Mouse (Mus musculus): ENCODE results near the gene Tada2b.

Gene Tada2b

DNA sequence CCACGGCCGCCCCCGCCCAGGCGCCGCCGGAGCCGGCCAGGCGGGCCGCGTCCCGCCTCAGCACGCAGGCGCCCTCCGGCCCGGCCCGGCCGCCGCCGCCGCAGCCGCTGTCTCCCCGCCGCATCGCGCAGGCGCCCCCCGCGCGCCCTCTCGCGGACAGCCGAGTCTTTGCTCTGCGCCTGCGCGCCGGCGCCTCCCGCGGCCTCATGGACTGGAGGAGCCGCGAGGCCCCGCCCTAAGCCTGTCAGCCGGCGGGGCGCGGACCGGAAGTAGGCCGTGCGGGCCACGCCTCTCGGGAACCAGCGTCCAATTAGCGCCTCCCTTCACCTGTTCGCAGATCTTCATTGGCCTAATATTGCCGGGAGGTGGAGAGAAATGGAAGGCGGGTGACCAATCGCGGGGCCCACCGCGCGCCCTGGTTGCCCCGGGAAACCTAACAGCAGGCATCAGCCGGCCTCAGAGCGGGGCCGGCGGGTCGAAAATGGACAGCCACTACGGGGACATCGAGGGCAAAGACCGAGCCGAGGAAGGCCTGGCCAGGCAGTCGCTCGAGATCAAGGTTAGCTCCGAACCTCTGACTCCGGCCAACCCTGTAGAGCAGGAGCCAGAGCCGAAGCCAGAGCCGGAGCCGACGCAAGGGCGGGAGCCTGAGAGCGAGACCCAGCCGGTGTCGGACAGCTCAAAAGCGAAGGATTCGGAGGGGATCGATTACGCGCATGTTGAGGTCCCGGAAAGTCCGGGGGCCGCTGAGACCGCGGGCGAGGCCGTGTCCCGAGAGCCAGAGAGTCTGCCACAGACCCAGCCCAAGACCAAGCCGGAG, at the start of gene Tada2b, which contains the start of gene Ccdc96:
TSS of gene Tada2b (minus strand) at position 115 of the 820 bp plus-strand sequence.
TSS of gene Ccdc96 (plus strand) at position 418 of the 820 bp plus-strand sequence.
- DNase-seq (ENCODE audit: low read depth): peak; percentile 97

DNA sequence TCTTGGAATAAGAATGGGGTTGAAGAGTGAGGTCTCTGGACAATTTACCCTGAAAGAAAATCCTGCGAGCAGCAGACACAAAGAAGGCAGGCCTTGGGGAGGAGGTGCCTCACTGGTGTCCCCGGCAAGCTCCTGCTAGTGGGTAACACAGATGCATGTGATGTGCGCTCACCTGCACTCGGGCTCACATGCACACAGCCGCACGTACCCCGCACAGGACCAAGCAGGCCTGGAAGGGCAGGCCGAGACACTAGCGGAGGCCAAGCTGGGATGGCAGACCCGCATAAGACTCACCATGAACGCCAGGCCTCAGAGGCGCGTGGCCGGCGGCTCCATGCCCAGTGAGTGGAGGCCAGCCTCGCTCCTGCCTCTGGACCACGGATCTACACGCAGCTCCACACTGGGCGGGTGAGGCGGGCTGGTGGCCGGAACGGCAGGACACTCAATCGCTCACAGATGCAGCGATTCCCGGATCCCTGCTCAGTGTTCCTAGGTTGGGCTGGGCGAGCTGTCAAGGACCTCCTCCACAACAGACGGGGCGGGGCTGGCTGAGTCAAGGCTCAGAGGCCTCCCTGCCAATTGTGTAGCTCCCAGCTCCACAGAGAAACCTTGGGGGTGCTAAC, 46.2 kb upstream of the Tada2b start:
- peak; percentile 91 for DNase-seq (ENCODE audit: low read depth)

DNA sequence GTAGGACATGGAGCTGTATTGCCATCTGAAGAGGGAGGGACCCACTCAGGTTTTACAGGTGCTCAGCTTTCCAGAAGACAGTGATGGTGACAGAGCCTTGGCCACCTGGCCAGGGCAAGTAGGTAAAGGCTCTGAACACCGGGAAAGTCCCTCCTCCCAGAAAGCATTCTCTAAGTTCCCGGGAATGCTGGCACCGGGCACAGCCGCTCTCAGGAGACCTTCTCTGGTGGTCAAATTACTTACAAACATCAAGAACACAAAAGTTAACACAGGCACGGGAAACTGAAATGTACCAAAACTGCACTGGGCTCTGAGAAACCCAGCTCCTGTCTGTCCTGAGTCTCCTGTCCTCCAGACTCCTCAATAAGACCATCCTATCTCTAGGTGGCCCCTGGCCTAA, 45.6 kb upstream of the Tada2b start:
- no peak for DNase-seq (ENCODE audit: low read depth)

DNA sequence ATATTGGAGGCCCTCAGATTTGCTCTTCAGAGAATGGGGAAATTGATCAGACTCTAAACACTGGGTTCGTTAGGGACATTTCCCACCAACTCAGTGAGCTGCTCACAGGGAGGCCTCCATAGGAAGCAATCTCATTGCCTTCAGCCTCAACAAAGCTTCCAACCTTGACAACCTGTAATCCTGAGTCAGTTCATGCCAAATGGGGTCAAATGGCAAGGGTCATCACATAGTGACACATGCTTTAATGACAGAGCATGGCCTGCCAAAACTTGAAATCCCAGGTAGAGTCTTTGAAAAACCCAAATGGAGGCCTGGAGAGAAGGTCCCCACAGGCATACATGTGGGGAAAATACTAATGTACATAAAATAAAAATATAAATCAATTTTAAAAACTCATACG, 42.8 kb upstream of the Tada2b start:
- DNase-seq (ENCODE audit: low read depth): no peak

DNA sequence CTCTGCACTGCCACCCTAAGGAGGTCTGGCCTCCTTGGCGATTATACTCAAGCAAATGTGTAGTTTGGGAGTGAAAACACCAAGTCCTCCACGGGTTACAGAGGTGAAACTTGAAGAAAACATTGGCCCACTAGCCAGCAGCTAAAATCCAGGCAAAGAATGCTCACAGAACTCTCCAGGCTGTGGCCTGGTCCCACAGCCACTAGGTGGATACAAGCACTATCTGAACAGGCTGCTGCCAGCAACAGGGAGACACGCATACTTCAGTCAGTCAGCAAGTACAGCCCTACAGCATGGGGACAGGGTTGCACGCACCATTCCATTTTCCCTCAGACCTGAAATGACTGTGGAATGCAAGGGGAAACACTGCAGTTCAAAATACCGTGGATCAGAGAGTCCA, 42.2 kb upstream of the Tada2b start:
- DNase-seq (ENCODE audit: low read depth): no peak

DNA sequence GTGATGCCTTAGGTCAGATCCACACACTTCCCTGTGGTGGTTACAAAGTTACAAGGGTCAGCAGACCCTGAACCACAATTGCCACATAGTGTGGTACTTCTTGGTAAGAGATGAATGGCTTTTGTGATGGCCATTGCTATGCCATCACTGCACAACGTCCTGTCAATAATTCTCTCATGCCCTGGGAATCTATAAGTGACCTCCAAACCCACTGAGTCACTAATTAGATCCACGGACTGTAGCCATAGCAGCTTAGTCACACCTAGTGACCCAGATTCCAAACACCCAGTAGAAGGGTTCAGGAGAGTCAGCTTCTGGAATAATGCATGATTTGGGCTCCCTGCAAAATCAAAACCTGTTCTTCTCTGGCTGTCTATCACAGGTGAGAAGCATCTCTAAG, 41.1 kb upstream of the Tada2b start:
- no peak for DNase-seq (ENCODE audit: low read depth)

DNA sequence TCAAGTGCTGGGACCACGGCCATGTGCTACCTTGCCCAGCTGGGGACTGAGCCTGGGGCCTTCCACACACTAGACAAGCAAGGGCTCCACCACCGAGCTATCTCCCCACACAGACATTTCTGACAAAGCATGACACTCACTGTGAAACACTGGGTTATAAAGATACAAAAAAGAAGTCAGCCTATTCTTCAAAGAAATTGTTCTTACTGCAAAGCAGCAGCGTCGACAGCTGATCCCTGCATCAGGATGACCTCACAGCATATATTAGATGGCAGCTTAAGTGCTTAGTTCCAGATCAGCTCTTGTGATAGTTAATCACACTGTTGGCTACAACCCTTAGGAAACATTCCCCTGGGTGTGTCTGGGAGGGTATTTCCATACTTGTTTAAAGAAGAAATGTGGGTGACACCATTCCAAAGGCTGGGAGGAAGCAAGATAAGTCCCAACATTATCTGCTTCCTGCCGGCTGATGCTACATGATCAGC, 39.2 kb upstream of the Tada2b start:
- DNase-seq (ENCODE audit: low read depth): no peak

DNA sequence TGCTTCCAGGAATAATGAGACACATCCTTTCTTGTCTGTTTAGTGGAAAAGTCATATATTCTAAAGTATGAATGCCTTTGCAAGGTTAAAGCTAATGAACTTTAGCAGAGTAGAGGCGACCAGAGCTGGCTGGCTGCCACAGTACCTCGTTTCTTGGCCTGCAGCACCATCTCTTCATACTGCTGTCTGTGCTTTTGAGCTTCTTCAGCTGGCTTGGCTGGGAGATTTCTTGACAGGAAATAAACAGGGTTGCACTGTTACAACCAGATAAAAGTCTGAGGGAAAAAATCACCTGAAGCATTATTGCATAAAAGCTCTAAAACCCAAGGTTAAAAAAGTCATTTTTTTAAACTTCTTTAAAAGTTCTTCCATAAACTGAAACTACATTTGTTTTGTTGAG, 38.7 kb upstream of the Tada2b start:
- no peak for DNase-seq (ENCODE audit: low read depth)

DNA sequence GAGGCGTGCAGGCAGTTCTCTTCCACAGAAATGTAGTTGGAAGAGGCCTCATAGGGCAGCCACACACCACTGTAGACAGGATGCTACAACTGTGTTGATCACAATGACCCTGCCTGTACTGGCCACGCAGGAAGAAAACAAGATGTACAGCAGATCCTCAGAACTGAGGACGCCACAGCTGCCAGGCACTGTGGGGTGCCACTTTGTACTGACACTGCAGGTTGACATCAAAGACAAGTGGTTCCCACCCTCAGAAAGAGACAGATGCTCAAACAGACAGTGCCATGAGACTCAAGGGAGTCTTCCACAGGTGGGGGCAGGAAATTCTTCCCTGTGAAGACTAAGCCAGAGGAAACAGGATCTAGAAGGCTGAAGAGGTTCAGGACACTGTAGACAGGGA, 35.7 kb upstream of the Tada2b start:
- DNase-seq (ENCODE audit: low read depth): no peak

DNA sequence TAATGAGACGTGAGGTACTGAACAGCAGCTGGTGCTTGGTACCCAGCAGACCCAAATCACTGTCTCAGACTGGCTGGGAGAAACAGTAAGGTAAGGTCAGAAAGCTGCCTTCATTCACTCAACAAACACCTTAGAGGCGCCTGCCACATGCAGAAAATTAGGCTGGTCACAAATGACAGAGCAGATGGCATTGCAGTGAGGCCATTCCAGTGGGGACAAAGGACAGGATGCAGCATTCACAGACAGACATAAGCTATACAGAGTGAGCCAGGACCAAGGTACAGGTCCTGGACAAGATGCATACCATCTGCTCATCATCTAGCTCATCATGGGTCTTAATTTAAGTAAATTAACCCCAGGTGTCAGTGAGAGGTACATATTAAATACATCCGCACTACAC, 33.5 kb upstream of the Tada2b start:
- DNase-seq (ENCODE audit: low read depth): no peak

DNA sequence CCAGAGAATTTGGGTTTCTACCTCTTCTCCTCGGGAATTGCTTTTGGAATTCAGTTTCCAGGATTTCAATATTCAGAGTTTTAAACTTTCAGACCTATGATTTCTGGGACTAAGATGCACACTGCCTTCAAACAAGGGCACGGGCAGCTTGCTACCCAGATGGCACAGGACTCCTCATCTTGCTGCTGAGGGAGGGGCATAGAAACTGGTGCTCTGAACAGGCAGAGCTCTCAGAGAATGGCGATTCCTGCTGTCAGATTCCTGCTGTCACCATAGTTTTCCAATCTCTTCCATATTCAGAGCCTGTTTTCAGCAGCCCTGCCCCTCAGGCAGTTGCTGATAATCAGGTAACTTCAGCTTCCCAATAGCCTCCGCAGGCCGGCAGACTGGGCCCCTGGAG, 31.5 kb upstream of the Tada2b start:
- DNase-seq (ENCODE audit: low read depth): no peak

DNA sequence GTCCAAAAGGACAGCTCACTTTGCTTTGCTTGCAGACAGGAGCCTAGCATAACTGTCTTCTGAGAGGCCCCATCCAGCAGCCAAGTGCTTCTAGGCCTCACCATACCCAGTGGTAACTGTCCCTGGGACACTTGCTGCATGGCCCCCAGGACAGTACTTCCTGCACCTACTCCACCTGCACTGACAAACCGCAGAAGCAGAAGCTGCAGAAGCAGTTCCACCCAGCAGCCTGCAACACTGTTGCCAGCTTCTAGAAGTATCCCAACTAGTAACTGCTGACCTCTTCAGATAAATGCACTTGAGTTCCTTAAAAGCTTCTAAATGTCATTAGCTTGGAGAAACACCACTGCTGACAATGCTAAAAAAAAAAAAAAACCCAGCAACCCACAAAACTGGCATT, 31.0 kb upstream of the Tada2b start:
- no peak for DNase-seq (ENCODE audit: low read depth)

DNA sequence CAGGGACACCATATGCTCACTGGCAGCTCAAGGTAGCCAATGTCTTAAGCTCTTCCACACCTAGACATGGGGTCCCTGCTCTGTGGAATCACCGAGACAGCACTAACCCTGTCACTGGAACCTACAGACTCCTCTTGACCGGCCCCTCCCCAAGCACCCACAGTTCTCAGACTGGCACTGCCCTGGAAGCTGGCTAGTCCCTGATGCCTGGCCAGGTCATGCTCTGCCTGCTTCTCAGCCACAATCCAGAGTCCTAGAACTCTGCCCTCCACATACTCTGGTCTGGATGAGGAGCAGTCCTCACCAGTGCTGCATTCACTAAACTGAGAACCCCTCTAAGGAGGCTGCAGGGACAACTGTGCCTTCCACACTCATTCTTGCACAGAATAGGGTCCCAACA, 26.9 kb upstream of the Tada2b start:
- no peak for DNase-seq (ENCODE audit: low read depth)

DNA sequence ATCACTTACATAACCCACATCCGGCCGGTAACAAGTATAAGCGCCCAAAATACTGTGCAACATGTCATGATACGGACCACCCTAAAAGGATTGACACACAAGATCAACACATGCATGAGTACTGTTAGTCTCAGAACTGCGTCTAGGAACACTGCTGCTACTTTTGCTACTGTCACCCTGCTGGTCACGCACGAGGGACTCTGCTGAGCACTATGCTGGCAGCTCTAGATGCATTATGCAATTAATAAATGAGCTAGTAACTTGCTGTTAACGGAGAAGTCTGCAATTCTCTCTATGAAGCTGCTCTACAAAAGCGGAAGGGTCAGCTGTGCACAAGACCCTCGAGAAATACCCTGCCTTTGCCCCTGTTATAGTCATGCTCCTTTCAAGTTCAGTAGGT, 24.3 kb upstream of the Tada2b start:
- DNase-seq (ENCODE audit: low read depth): no peak

DNA sequence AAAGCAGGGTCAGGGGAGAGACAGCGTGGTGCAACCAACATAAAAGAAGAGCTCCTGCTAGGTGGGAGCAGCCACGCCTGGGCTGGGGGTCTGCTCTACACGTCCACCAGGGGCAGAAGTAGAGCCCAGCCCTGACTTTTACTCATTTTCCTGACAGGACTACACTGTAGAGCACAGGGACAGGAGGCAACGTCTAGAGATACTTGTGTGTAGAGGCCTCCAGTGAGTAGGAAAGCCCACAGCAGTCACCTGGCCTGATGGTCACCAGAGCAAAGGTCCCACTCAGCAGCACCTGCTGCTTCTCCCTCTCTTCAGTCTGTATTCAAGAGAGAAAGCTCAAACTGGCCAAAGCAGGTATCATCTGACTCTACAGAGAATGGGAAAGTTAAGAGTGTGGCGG, 21.6 kb upstream of the Tada2b start:
- DNase-seq (ENCODE audit: low read depth): no peak

DNA sequence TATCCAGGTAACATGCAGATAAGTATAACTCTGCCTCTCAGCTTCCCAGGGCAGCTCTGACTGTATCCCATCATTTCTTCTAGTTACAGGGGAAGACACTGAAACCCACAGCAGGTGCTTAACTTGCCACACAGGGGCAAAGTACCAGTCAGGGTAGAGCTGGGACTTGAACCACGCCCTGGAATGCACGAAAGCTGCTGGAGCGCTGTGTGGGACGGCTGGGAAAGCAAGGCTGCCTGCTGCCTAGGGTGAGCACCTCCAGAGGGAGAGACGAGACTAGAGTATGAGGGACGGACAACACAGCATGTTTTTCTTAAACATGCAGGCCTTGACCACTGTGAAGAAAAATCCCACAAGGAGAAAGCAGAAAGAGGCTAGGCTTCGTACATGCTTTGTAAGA, 21.1 kb upstream of the Tada2b start:
- no peak for DNase-seq (ENCODE audit: low read depth)

DNA sequence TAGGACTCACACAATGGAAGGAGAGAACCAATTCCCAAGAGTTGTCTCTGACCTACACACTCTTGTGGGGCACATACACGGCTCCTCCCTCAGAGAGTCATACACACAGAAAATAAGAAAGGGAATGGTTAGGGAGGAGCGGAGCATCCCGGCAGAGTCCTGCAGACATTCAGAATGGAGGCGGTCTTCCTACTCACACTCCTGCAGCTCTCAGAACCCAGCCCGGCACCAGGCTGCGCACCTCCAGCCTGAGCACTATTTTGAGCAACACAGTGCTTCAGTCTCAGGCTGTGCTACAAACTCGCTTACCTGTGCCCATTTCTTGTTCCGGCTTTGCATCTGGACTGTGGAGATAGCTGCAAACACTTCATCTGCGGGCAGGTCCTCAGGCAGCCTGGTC, 10.6 kb upstream of the Tada2b start:
- DNase-seq (ENCODE audit: low read depth): no peak

DNA sequence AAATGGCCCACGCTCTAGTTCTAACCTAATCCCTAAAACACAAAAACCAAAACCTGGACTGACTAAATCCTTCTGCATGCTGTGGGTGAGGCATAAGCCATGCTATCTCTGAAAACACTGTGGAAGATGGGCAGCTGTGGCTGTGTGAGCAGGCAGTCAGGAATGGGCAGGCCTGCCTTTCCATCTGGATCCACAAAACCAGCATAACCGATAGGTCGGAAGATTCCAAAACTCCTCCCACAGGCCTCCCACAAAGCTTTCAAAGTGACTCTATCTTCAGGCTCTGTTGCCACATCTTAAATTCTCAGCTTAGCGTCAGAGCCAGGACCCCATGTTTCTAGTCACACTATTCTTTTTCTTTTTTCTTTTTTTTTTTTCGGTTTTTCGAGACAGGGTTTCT, 9.8 kb upstream of the Tada2b start:
- DNase-seq (ENCODE audit: low read depth): no peak

DNA sequence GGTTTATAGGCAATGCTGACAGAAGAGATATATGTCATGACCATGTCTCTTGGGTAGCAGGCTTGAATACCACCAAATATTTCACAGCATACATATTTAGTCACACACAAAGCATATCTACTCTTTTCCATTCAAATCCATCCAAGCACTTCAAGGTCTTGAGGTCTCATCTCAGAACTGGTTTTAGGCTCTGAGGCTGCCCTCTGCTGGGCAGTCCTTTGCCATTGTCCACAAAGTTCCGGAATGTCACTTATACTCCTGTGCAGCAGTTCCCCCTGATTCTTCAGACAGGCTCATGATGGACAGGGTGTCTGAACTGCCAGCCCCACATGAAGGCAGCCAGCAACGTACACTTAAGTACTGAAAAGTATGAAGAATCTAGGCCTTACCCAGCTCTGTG, 5.1 kb upstream of the Tada2b start:
- DNase-seq (ENCODE audit: low read depth): no peak

DNA sequence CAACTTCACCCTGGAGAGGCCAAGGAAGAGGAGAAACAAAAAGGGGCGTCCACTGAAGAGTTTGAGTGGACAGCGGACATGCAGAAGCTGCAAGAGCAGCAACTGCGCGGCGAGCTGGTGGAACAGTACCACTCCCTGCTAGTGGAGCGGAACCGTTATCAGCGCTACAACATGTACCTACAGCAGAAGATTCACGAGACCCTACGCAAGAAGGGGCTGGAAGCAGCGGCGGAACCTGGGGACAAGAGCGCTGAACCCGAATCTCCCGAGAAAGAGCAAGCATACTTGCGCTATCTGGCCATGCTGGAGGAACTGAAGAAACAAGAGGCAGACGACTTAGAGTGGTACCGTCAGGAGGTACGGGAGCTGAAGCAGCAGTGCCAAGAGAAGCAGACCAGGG, 1.2 kb upstream of the Tada2b start:
- DNase-seq (ENCODE audit: low read depth): no peak

DNA sequence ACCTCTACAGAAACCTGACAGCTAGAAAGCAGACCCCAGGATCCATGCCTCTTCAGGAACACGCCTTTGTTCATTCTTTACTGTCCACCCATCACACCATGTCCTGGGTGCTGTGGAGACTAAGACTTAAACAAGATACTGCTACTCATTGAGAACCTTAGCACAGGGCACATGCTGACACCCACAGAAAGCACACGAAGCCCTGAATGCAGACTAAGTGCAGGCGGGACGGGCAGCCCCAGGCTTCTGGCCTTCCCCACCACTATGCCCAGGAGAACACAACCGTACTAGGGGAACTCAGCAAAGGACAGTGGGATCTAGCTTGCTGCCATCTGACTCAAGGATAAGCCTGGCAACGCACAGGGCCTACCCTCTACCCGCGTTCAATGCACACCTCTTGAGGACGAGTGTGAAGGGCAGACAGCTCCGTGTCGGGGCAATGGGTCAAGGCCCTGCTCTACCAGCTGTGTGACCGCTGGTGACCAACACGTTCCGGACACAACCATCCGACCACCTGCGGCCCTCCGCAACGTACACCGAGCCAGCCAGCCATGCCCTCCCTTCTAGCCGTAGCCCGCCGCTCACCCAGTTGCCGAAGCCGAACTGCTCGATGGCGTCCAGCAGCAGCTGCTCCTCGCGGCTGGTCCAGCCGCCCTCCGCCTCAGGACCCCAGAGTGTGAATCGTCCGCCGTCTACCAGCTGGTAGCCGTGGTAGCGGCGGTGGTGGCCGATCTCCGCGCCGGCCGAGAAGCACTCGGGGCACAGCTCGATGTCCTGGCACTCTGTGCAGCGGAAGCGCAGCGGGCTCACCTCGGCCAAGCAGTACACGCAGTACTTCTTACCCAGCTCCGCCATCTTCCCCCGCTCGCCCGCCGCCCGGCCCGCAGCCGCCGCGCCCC, 633 bp downstream of the Tada2b start:
- no peak for DNase-seq (ENCODE audit: low read depth)

DNA sequence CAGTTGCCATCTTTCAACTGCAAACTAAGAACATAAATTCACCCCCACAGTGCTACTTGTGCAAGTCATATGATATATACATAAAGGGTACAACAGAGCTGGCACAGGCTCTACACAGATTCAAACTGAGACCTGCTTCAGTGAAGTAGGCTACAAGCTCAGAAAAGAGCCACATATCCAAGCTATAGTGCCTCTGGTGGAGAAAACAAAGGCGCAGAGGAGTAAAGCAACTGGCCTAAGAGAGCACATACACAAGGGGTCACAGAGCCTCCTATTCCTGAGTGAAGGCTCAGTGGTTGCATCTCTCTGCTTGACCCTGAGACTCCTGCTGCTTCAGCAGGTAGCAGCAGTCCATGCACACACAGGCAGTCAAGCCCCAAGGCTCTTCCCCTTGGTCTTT, 3.0 kb downstream of the Tada2b start:
- DNase-seq (ENCODE audit: low read depth): no peak

DNA sequence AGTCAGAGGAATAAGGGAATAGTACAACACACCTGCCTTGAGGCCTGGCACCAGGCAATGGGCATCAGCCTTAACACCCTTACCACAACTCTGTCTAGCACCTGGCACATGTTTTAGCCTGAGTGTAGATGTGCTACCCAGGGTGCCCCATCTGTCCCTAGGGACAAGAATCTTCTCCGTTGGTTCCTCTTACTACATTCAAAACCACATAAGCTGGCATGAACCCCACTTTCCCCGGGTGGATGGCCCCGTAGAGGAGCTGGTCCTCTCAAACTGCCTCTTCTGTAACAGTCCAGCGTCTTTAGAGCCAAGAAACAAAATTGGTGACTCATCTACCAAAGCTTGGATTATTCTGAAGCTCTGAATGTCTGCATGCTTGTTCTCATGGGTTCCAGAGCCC, 3.7 kb downstream of the Tada2b start:
- DNase-seq (ENCODE audit: low read depth): no peak

Measured in fibroblast of lung, adult 2 months (primary cell).